Mouse (Mus musculus): ENCODE results near the gene Cdhr2.

Gene Cdhr2

GRCm38 (mm10) chr13:54783235-54783634, 82.0 kb downstream of the Cdhr2 start:
- no peak for DNase-seq (ENCODE audit: extremely low spot score, low spot score)

GRCm38 (mm10) chr13:54783698-54784097, 82.4 kb downstream of the Cdhr2 start, which contains the start of gene Eif4e1b:
TSS of gene Eif4e1b (plus strand) at chr13:54783998.
- DNase-seq (ENCODE audit: extremely low spot score, low spot score): no peak

All from neural tube, embryonic 10.5 days (tissue).